Mouse (Mus musculus): ENCODE data around the gene Zdhhc11. TPM values are rescaled to one million over a fixed set of nuclear protein-coding genes. Genes with fewer than 3 reads are reported as not detected.

Zdhhc11 gene
- not detected in 2 replicates for polyA plus RNA-seq (2021; fragmentation: Nextera tagmentation)
- long read RNA-seq, experiment 1: 0 reads
- long read RNA-seq, experiment 2: 0 reads

DNA sequence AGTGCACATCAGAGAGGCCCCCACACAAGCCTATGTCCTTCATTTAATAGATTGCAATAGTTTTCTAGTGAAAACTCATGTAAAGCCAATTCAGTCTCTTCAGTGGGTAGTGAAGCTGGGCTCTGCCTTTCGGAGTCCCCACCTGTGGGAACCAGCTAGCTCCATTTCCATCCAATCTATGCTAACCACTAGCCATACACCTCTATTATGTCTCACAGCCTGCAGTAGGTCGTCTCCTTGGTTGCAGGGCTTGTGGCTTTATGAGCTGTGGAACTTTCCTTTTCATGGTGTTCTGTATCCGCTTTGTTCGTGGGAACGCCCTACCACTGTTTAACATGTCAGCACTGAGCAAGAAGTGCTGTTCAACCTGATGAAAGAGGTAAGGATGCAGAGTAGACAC lies at the start of gene Zdhhc11:
TSS of gene Zdhhc11 (plus strand) at position 301 of the 400 bp plus-strand sequence.

DNA sequence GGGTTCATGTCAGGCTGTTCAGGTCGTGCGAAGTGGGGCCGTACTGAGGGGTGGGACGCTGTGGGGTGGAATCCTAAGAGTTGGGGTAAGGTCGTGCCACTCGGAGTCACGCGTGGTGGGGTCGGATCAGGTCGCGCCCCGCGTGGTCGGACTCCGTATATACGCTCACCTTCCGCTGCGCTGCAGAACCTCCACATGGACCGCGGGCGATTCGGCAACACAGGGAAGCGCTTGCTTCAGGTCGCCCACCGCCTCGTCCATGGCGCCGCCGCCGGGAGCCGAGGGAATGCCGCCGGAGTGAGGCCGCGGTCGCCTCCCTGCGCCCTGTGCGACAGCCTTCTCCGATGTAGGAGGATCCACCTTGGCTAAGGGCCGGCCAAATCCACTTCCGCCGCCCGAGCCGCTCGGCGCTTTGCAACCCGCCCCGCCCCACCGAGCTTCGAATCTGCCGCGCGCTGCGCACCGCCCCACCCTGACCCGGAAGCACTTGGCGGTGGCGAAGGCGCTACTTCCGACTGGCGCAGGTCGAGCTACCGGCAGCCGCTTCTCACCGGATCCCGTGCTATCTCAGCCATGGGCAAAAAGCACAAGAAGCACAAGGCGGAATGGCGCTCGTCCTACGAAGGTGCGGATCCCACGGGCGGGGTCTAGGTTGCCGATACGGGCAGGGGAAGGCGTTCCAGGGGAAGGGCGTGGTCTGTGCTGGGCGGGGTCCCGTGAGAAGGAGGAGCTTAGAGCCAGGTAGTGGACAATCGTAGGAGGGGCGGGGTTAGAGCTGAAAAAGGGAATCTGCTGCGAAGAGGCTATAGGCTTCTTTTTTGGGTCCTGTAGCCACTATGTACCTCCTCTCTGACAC lies 26.1 kb upstream of the Zdhhc11 start, which contains the start of the genes Trip13 and Brd9:
TSS of gene Trip13 (minus strand) at position 464 of the 856 bp plus-strand sequence.
TSS of gene Brd9 (plus strand) at position 491 of the 856 bp plus-strand sequence.

DNA sequence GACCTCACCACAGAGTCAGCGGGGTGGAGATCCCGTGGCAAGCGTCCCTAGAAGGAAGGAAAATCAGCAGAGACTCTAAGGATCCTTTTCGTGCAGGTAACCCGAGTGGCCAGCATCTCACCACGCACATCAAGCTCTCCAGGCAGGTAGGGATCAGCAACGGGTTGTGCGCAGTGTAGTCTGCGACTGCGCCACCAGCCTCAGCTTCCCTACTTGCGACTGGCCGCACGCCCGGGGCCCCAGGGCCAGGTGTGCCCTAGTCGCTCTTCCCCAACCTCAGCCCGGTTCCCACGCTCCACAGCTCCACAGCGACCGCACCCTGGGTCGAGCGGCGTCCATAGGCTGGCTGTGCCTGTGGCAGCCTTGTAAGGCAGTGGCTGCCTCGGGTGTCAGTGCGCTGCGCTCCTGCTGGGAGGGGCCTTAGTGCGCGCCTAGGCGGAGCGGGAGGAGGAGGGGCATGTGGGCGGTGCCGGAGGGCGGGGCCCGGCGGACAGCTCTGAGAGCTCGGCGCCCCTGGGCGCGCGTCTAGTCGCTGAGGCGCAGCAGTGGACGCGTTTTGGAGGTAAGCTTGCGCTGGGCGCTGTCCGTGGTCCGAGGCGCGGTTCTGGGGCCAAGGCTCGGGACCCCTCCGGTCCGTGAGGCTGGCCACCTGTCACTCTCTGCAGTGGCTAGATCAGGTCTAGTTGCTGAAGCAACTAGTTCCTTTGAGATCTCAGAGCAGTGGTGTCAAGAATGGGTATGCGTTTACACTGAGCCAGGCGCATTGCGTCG lies 45.5 kb downstream of the Zdhhc11 start, which contains the start of gene Tppp:
TSS of gene Tppp (plus strand) at position 460 of the 771 bp plus-strand sequence.

Other genes starting within 250 kb of the Zdhhc11 start
- 0.98 and 1.2 TPM in 2 replicates for gene Slc12a7, start 230.8 kb upstream of the Zdhhc11 start, polyA plus RNA-seq (2021; fragmentation: Nextera tagmentation)
- gene Nkd2, start 116.2 kb upstream of the Zdhhc11 start, polyA plus RNA-seq (2021; fragmentation: Nextera tagmentation): 1.0 and 1.5 TPM in 2 replicates
- gene Trip13, start 26.1 kb upstream of the Zdhhc11 start, polyA plus RNA-seq (2021; fragmentation: Nextera tagmentation): 0.34 and 0.82 TPM in 2 replicates
- gene Brd9, start 26.0 kb upstream of the Zdhhc11 start, polyA plus RNA-seq (2021; fragmentation: Nextera tagmentation): 37.9 and 51.5 TPM in 2 replicates
- 101 and 119 TPM in 2 replicates for gene Tppp, start 45.6 kb downstream of the Zdhhc11 start, polyA plus RNA-seq (2021; fragmentation: Nextera tagmentation)
- gene Cep72, start 98.4 kb downstream of the Zdhhc11 start, polyA plus RNA-seq (2021; fragmentation: Nextera tagmentation): 0.44 and 0.56 TPM in 2 replicates
- gene Slc9a3, start 157.6 kb downstream of the Zdhhc11 start, polyA plus RNA-seq (2021; fragmentation: Nextera tagmentation): 0.53 and 0.94 TPM in 2 replicates
- gene Exoc3, start 244.9 kb downstream of the Zdhhc11 start, polyA plus RNA-seq (2021; fragmentation: Nextera tagmentation): 34.6 and 34.8 TPM in 2 replicates

Measured in left cerebral cortex, adult 6 months (tissue).